Mouse (Mus musculus) thymus, postnatal 4 days (tissue): ENCODE results near the gene Glis3.

Experiments
- DNase-seq: peaks from one replicate; pipeline ENCODE4 v3.0.0; 2021

Glis3 gene

GRCm38 (mm10) chr19:28679776-28680391 is at the start of gene Glis3:
Gene Glis3 (minus strand): TSS chr19:28680077.
- DNase-seq = peak; percentile 50

- peak; percentile 67 for DNase-seq
These were observed 46.4 kb upstream of the Glis3 start for GRCm38 (mm10) chr19:28726161-28726880.

GRCm38 (mm10) chr19:28724641-28725040 is 44.8 kb upstream of the Glis3 start:
- no peak for DNase-seq

- DNase-seq = no peak
These were observed 42.7 kb upstream of the Glis3 start for GRCm38 (mm10) chr19:28722626-28723025.

GRCm38 (mm10) chr19:28721834-28722233 is 42.0 kb upstream of the Glis3 start:
- DNase-seq = no peak

GRCm38 (mm10) chr19:28720016-28720415 is 40.1 kb upstream of the Glis3 start:
- DNase-seq = no peak

GRCm38 (mm10) chr19:28714674-28715073 is 34.8 kb upstream of the Glis3 start:
- no peak for DNase-seq

GRCm38 (mm10) chr19:28697718-28698117 is 17.8 kb upstream of the Glis3 start:
- DNase-seq = no peak

- no peak for DNase-seq
These were observed 6.5 kb upstream of the Glis3 start for GRCm38 (mm10) chr19:28686398-28686797.

- DNase-seq = no peak
These were observed 5.6 kb upstream of the Glis3 start for GRCm38 (mm10) chr19:28685484-28685883.

- no peak for DNase-seq
These were observed 4.5 kb upstream of the Glis3 start for GRCm38 (mm10) chr19:28684347-28684746.

GRCm38 (mm10) chr19:28683346-28683745 is 3.5 kb upstream of the Glis3 start:
- no peak for DNase-seq

- DNase-seq = no peak
These were observed 544 bp downstream of the Glis3 start for GRCm38 (mm10) chr19:28679291-28679775.

GRCm38 (mm10) chr19:28678646-28679270 is 1.1 kb downstream of the Glis3 start:
- peak; percentile 61 for DNase-seq

- peak; percentile 81 for DNase-seq
These were observed 2.0 kb downstream of the Glis3 start for GRCm38 (mm10) chr19:28677728-28678438.

GRCm38 (mm10) chr19:28677045-28677727 is 2.7 kb downstream of the Glis3 start:
- peak; percentile 28 for DNase-seq

- no peak for DNase-seq
These were observed 16.1 kb downstream of the Glis3 start for GRCm38 (mm10) chr19:28663781-28664180.

GRCm38 (mm10) chr19:28663148-28663547 is 16.7 kb downstream of the Glis3 start:
- no peak for DNase-seq

- no peak for DNase-seq
These were observed 17.4 kb downstream of the Glis3 start for GRCm38 (mm10) chr19:28662474-28662873.

- DNase-seq = no peak
These were observed 19.0 kb downstream of the Glis3 start for GRCm38 (mm10) chr19:28660912-28661311.

- DNase-seq = no peak
These were observed 22.1 kb downstream of the Glis3 start for GRCm38 (mm10) chr19:28657686-28658195.

GRCm38 (mm10) chr19:28656882-28657281 is 23.0 kb downstream of the Glis3 start:
- no peak for DNase-seq
